Mouse (Mus musculus) forebrain, embryonic 16.5 days (tissue): ENCODE results near the gene Spint1. TPM values are rescaled to one million over a fixed set of nuclear protein-coding genes. Genes with fewer than 3 reads are reported as not detected.
A peak's percentile ranks its signal among the peaks of the same experiment; 100 is the strongest.

Experiments used
- ATAC-seq: fragments of 200-750 bp; cut with Nextera tagmentation; 2 replicates; pipeline ENCODE4 v1.8.0; 2017; ENCODE audit warnings: mild to moderate bottlenecking, moderate library complexity
- H3K27ac ChIP-seq: fragments of 300-500 bp; sonication (generic); 2 replicates; pipeline ENCODE4 v1.5.1; 2014; ENCODE audit warnings: low read length, control low read depth
- H3K27me3 ChIP-seq: fragments of 300-500 bp; sonication (generic); replicated peaks from 2 replicates; pipeline ENCODE4 v1.6.1; 2014; ENCODE audit warnings: low read length; ENCODE audit not compliant: control insufficient read depth, insufficient read depth
- H3K36me3 ChIP-seq: fragments of 300-500 bp; sonication (generic); 2 replicates; pipeline ENCODE4 v1.6.1; 2014; ENCODE audit not compliant: control insufficient read depth, insufficient read depth
- H3K4me1 ChIP-seq: fragments of 300-500 bp; sonication (generic); replicated peaks from 2 replicates; pipeline ENCODE4 v1.6.1; 2014; ENCODE audit warnings: low read length; ENCODE audit not compliant: control insufficient read depth, insufficient read depth
- H3K4me2 ChIP-seq: fragments of 300-500 bp; sonication (generic); 2 replicates; pipeline ENCODE4 v1.6.1; 2014; ENCODE audit warnings: mild to moderate bottlenecking, low read length, control low read depth
- H3K4me3 ChIP-seq: fragments of 300-500 bp; sonication (generic); replicated peaks from 2 replicates; pipeline ENCODE4 v1.5.1; 2014; ENCODE audit warnings: mild to moderate bottlenecking, low read length, control low read depth
- H3K9ac ChIP-seq: fragments of 300-500 bp; sonication (generic); replicated peaks from 2 replicates; pipeline ENCODE4 v1.6.1; 2014; ENCODE audit warnings: low read depth, low read length, control low read depth
- H3K9me3 ChIP-seq: fragments of 300-500 bp; sonication (generic); 2 replicates; pipeline ENCODE4 v1.6.1; 2016; ENCODE audit warnings: low read length; ENCODE audit not compliant: control insufficient read depth
- WGBS: fragments of 180-500 bp; shearing (Covaris S2); extraction: QIAGEN DNeasy Blood & Tissue Kit; methylation state at CpG from one replicate; pipeline ENCODE4 v1.1.7; 2014; 5-methylcytosine and 5-hydroxymethylcytosine counted together
- polyA plus RNA-seq: library from polyadenylated mRNA; unstranded; fragments of >200 nt; fragmentation: Nextera tagmentation; extraction: Ambion mirVana; gene quantifications from 2 replicates; pipeline ENCODE4 v1.2.1, GENCODE M21; 2015

Gene Spint1
- polyA plus RNA-seq, 1 experiment from 2014 or later = 0.44 TPM

DNA sequence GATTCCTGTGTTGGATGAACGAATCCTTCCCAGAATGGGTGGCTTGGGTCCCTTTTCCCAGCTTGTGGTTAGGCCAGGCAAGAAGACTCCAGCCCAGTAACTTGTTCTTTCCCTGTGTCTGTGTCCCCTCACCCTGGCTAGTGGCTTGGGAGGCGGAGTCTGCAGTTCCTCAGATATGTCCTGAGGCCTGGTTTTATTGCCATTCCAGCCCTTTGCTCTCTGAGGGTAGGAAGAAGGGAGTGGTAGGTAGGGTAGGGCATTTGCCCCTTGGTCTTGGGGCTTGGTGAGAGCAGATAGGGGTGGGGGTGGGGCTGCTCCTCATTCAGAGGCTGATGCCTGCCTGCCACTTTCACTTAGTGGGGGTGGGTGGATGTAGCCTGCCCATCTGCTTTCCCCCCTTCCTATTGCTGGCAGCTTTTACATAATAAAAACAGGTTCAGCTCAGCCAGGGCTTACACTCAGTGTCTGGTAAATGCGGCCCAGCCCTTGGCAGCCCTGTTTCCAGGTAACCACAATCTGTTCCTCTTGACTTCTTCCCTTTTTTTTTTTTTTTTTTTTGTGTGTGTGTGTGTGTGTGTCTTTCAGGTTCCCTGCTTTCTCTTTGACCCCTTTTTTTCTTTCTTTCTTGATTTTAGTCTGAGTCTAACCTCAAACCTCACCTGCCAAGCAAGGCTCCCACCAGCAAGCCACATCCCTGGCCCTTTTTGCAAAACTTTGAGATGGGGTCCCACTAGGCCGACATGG, 3.1 kb downstream of the Spint1 start:
- Histone ChIP-seq H3K4me3 (no peak overlapping the region), H3K9ac (no peak overlapping the region), H3K27me3 (peaks cover 44% of the 10 kb centered on the region), H3K4me1 (peaks cover 11% of the 10 kb centered on the region), H3K9me3 (no peaks in the 10 kb centered on the region), H3K27ac (no peak overlapping the region), H3K36me3 (no peaks in the 10 kb centered on the region), H3K4me2 (no peak overlapping the region)
- ATAC-seq = no peak
- 69% methylated on average over 4 of the region's 4 CpGs for WGBS

DNA sequence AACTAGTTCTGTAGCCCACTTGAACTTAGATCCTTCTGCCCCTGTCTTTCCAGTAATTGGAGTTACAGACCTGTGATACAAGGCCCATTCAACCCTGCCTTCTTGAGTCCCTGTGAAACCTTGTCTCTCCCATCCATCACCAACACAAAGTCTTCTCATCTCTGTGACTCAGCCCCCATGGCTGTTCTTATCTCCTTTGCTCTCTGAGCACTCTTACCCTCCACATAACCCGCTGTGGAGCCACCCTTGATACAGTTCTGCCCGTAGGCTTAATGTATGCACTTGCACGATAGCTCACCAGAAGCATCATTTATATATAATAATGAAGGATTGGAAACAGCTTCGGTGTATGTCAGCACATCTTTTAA, 3.6 kb downstream of the Spint1 start:
- ATAC-seq = no peak
- Histone ChIP-seq H3K27me3 (peaks cover 39% of the 10 kb centered on the region), H3K27ac (no peak overlapping the region), H3K4me2 (no peak overlapping the region), H3K4me3 (no peak overlapping the region), H3K9me3 (no peaks in the 10 kb centered on the region), H3K9ac (no peak overlapping the region), H3K36me3 (no peaks in the 10 kb centered on the region), H3K4me1 (peaks cover 11% of the 10 kb centered on the region)
- WGBS = 91% methylated on average over 4 of the region's 4 CpGs

DNA sequence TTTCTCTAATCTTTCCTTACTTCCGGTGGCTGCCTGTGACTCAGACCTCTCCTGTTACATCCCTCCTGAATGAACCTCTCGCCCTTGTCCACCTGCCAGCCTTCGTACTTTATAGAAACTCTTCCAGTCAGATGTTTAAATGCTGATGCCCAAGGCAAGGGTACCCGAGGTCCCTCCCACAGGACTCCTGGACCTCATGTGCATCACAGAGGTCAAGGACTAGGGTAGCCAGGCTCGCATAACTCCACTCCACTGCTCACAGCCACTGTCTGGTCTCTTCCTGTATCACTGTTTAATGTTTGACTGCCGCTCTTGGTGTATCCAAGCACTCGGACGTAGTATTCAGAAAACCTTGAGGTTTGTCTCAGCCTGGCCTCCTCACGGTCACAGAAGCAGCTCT, 5.4 kb downstream of the Spint1 start:
- WGBS = 81% methylated on average over 9 of the region's 9 CpGs
- Histone ChIP-seq H3K9ac (no peak overlapping the region), H3K9me3 (no peaks in the 10 kb centered on the region), H3K4me3 (no peak overlapping the region), H3K27me3 (peaks cover 21% of the 10 kb centered on the region), H3K4me2 (no peak overlapping the region), H3K36me3 (no peaks in the 10 kb centered on the region), H3K4me1 (peaks cover 4% of the 10 kb centered on the region), H3K27ac (no peak overlapping the region)
- ATAC-seq = no peak

DNA sequence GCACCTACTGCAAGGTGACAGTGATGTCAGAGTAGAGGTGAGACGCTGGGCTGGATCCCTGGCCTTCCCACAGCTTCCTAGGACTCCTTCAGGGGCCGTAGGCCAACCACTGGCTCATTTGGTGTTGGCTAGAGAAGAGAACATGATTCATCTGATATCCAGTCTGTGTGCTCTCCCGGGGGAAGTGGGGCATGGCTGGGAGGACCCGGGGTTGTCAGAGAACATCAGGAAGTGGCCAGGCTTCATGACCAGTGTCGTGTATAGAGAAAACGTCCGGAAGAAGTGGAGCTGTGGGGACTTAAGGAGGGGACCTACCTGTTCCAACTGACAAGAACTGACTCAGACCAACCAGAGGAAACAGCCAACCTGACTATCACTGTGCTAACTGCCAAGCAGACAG, 8.1 kb downstream of the Spint1 start:
- Histone ChIP-seq H3K36me3 (no peaks in the 10 kb centered on the region), H3K9ac (no peak overlapping the region), H3K4me3 (no peak overlapping the region), H3K4me2 (no peak overlapping the region), H3K27me3 (no peaks in the 10 kb centered on the region), H3K4me1 (no peaks in the 10 kb centered on the region), H3K27ac (no peak overlapping the region), H3K9me3 (no peaks in the 10 kb centered on the region)
- WGBS = 91% methylated on average over 7 of the region's 7 CpGs
- ATAC-seq = no peak

DNA sequence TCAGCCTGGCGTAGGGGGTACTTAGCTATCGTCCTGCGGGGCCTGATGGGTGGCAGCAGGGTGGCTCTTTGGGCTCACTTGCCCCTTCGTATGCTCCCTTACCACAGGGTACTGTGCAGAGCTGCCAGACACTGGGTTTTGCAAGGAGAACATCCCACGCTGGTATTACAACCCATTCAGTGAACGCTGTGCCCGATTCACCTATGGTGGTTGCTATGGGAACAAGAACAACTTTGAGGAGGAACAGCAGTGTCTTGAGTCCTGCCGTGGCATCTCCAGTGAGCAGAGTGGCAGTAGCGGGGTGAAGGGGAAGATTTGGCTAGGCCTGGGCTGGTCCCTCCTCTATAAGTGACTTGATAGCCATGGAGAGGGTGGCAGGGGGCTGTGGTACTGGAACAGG, 10.7 kb downstream of the Spint1 start:
- H3K4me2 ChIP-seq = no peak overlapping the region
- H3K9ac ChIP-seq = no peak overlapping the region
- 0 out of 2 replicates have a peak, but pooled peaks cover 2% of the 10 kb centered on the region for H3K4me1 ChIP-seq
- H3K9me3 ChIP-seq = no peaks in the 10 kb centered on the region
- no peaks in the 10 kb centered on the region for H3K36me3 ChIP-seq
- H3K4me3 ChIP-seq = no peak overlapping the region
- no peak overlapping the region for H3K27ac ChIP-seq
- H3K27me3 ChIP-seq = no peaks in the 10 kb centered on the region
- WGBS = 85% methylated on average over 9 of the region's 9 CpGs
- ATAC-seq = no peak

DNA sequence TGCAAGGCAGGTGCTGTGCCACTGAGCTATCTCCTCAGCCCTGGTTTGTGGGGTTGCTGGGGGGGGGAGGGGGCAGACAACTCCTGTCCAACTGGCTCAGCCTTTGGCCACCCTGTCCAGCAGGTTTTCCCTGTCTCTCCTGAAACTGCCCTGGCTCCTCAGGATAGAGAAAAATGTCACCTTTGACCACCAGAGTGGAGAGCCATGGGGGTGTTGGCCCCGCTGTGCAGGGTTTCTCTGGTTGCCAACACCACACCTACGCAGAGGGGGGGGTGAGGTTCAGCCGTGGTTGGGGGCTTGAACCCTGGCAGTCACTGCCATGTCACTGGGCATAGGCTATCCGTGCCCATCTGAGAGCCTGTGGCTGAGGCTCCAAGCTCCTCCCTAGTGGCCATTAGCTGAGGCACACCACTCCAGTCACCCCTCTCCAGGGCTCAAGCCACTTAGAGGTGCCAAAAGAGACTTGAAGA, 12.5 kb downstream of the Spint1 start:
- 0 out of 2 replicates have a peak, but pooled peaks cover 2% of the 10 kb centered on the region for H3K4me1 ChIP-seq
- no peak overlapping the region for H3K4me3 ChIP-seq
- H3K9ac ChIP-seq = no peak overlapping the region
- H3K27me3 ChIP-seq = peaks cover 4% of the 10 kb centered on the region
- 76% methylated on average over 4 of the region's 4 CpGs for WGBS
- no peaks in the 10 kb centered on the region for H3K9me3 ChIP-seq
- no peaks in the 10 kb centered on the region for H3K36me3 ChIP-seq
- H3K4me2 ChIP-seq = no peak overlapping the region
- no peak overlapping the region for H3K27ac ChIP-seq
- ATAC-seq = no peak

DNA sequence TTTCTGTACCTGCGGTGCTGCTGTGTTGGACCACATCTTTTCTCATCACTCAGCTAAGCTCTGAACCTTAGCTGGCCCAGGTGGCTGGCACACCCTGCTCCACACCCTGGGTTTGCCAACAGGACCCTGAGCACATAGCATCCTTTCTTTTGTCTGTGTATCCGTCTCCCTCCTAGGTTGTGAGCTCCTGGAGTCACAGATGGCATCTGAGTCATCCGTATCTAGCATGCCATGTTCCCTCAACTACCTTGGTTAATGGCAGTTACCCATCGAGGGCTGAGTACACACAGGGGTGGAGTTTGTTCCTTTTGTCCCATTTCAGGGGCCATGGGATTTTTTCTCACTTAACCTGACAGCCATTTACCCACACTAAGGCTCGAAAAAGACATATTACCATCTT, 13.2 kb downstream of the Spint1 start:
- Histone ChIP-seq H3K9ac (no peak overlapping the region), H3K4me3 (no peak overlapping the region), H3K27ac (no peak overlapping the region), H3K4me1 (0 out of 2 replicates have a peak, but pooled peaks cover 2% of the 10 kb centered on the region), H3K27me3 (peaks cover 8% of the 10 kb centered on the region), H3K36me3 (no peaks in the 10 kb centered on the region), H3K9me3 (no peaks in the 10 kb centered on the region), H3K4me2 (no peak overlapping the region)
- WGBS = 57% methylated on average over 5 of the region's 5 CpGs
- ATAC-seq = 0 out of 2 replicates have a peak, but pooled peaks have one; percentile 10

DNA sequence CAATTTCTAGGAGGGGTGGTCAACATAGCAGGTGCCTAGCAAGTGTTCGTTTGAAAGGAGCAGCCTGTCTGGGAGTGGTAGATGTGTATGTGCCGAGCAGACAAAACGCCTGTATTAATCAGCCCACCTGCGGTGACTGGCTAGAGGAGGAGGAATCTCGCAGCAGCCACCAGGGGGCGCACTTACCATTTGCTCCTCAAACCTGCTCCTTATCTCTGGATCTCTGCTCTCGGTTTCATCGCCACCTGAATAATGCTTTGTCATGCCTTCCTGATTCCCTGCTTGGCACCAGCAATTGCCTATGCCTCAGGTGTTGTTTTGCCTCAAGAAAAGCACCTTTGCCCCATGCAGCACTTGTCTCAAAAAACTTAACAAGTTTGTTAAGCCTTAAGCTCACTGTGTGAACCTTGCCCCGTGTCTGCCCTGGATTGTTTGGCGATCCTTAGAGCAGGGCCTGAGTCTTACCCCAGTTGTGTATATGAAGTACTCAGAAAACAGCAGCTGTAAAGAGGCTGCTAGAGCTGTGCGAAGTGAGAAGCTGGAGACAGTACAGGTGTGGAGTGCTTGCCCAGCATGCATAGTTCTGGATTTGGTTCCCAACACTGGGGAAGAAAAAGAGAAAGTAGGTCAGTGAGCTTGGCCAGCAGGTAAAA, 13.8 kb downstream of the Spint1 start:
- Histone ChIP-seq H3K4me3 (no peak overlapping the region), H3K36me3 (no peaks in the 10 kb centered on the region)

DNA sequence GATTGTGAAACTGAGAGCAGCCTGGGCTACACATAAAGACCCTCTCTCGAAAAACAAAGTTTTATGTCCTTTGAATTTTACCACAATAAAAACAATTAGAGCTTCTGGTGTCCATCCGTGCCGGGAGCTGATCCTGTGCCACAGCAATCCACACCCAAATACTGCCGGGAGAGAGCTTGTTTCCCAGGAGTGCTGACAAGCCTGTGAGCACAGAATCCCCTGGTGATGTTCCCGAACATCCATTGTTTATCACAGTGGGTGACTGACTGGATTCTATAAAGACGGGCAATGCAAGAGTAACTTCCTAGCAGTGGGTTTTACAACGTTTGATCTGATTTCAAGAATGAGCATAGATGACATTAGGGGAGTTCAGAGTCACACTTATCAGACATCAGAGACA, 17.8 kb downstream of the Spint1 start:
- H3K9ac ChIP-seq = no peak overlapping the region
- peaks cover 8% of the 10 kb centered on the region for H3K27me3 ChIP-seq
- WGBS = 5% methylated on average over 7 of the region's 7 CpGs
- no peak overlapping the region for H3K4me2 ChIP-seq
- H3K4me3 ChIP-seq = no peak overlapping the region
- H3K4me1 ChIP-seq = 0 out of 2 replicates have a peak, but pooled peaks cover 2% of the 10 kb centered on the region
- H3K36me3 ChIP-seq = no peaks in the 10 kb centered on the region
- no peak overlapping the region for H3K27ac ChIP-seq
- no peak for ATAC-seq
- H3K9me3 ChIP-seq = no peaks in the 10 kb centered on the region

More for the DNA sequence above, 13.8 kb downstream of the Spint1 start:
- peak; percentile 59; the same call in 1 of the 2 replicates for ATAC-seq
- Histone ChIP-seq H3K4me2 (no peak overlapping the region), H3K9me3 (no peaks in the 10 kb centered on the region), H3K4me1 (0 out of 2 replicates have a peak, but pooled peaks cover 2% of the 10 kb centered on the region), H3K27ac (no peak overlapping the region), H3K9ac (no peak overlapping the region), H3K27me3 (peaks cover 8% of the 10 kb centered on the region)
- WGBS = 16% methylated on average over 11 of the region's 11 CpGs
